Mouse (Mus musculus): ENCODE data around the gene Snx7.

Gene Snx7

GRCm38 (mm10) chr3:117814218-117814617 lies 54.5 kb downstream of the Snx7 start:
- DNase-seq (ENCODE audit: low spot score) = no peak

- no peak for DNase-seq (ENCODE audit: low spot score)
Observed at GRCm38 (mm10) chr3:117812135-117812534, 56.6 kb downstream of the Snx7 start.

GRCm38 (mm10) chr3:117805782-117806181 lies 63.0 kb downstream of the Snx7 start:
- no peak for DNase-seq (ENCODE audit: low spot score)

GRCm38 (mm10) chr3:117794501-117794900 lies 74.2 kb downstream of the Snx7 start:
- no peak for DNase-seq (ENCODE audit: low spot score)

- DNase-seq (ENCODE audit: low spot score) = no peak
Observed at GRCm38 (mm10) chr3:117791951-117792350, 76.8 kb downstream of the Snx7 start.

GRCm38 (mm10) chr3:117791273-117791672 lies 77.5 kb downstream of the Snx7 start:
- no peak for DNase-seq (ENCODE audit: low spot score)

GRCm38 (mm10) chr3:117788800-117789693 lies 79.7 kb downstream of the Snx7 start:
- no peak for DNase-seq (ENCODE audit: low spot score)

GRCm38 (mm10) chr3:117787247-117787646 lies 81.5 kb downstream of the Snx7 start:
- no peak for DNase-seq (ENCODE audit: low spot score)

- DNase-seq (ENCODE audit: low spot score) = no peak
Observed at GRCm38 (mm10) chr3:117752151-117752757, 116.5 kb downstream of the Snx7 start.

GRCm38 (mm10) chr3:117751665-117752064 lies 117.1 kb downstream of the Snx7 start:
- DNase-seq (ENCODE audit: low spot score) = no peak

- DNase-seq (ENCODE audit: low spot score) = no peak
Observed at GRCm38 (mm10) chr3:117749256-117749655, 119.5 kb downstream of the Snx7 start.

- no peak for DNase-seq (ENCODE audit: low spot score)
Observed at GRCm38 (mm10) chr3:117739760-117740159, 129.0 kb downstream of the Snx7 start.

- DNase-seq (ENCODE audit: low spot score) = no peak
Observed at GRCm38 (mm10) chr3:117732661-117733060, 136.1 kb downstream of the Snx7 start.
